Mouse (Mus musculus) limb, embryonic 14.5 days (tissue): Measurements from ENCODE around the gene Wdr61. TPM values are rescaled to one million over a fixed set of nuclear protein-coding genes. Genes with fewer than 3 reads are reported as not detected.
"Not testable (repeated sequence)": the region's sequence is repeated elsewhere in the genome, so short reads cannot be mapped to it uniquely, and the experiment has no call there.

Experiments used
- ATAC-seq: fragments of 200-750 bp; cut with Nextera tagmentation; 2 replicates; pipeline ENCODE4 v1.8.0; 2017; ENCODE audit warnings: low read depth, moderate number of reproducible peaks, moderate TSS enrichment; ENCODE audit not compliant: low FRiP score
- DNase-seq: peaks from one replicate; pipeline ENCODE4 v3.0.0-alpha.2; 2015; ENCODE audit warnings: low spot score
- H3K27ac ChIP-seq: fragments of 300-500 bp; sonication (generic); replicated peaks from 2 replicates; pipeline ENCODE4 v1.5.1; 2014; ENCODE audit warnings: low read depth, mild to moderate bottlenecking, low read length, moderate library complexity, mixed read lengths
- H3K27me3 ChIP-seq: fragments of 300-500 bp; sonication (generic); 2 replicates; pipeline ENCODE4 v1.6.1; 2014; ENCODE audit warnings: low read length, mixed read lengths; ENCODE audit not compliant: control insufficient read depth, insufficient read depth
- H3K36me3 ChIP-seq: fragments of 300-500 bp; sonication (generic); 2 replicates; pipeline ENCODE4 v1.6.1; 2014; ENCODE audit warnings: mild to moderate bottlenecking, low read length, moderate library complexity, mixed read lengths; ENCODE audit not compliant: control insufficient read depth, insufficient read depth
- H3K4me1 ChIP-seq: fragments of 300-500 bp; sonication (generic); 2 replicates; pipeline ENCODE4 v1.6.1; 2014; ENCODE audit warnings: antibody characterized with exemption, low read length, mixed read lengths; ENCODE audit not compliant: control insufficient read depth, insufficient read depth
- H3K4me2 ChIP-seq: fragments of 300-500 bp; sonication (generic); replicated peaks from 2 replicates; pipeline ENCODE4 v1.6.1; 2014; ENCODE audit warnings: low read depth, mild to moderate bottlenecking, low read length, moderate library complexity; ENCODE audit not compliant: severe bottlenecking
- H3K4me3 ChIP-seq: fragments of 300-500 bp; sonication (generic); replicated peaks from 2 replicates; pipeline ENCODE4 v1.5.1; 2014; ENCODE audit warnings: low read length
- H3K9ac ChIP-seq: fragments of 300-500 bp; sonication (generic); 2 replicates; pipeline ENCODE4 v1.6.1; 2014; ENCODE audit warnings: mild to moderate bottlenecking, low read depth, low read length, moderate library complexity; ENCODE audit not compliant: severe bottlenecking
- H3K9me3 ChIP-seq: fragments of 300-500 bp; sonication (generic); 2 replicates; pipeline ENCODE4 v1.6.1; 2016; ENCODE audit warnings: low read length; ENCODE audit not compliant: control insufficient read depth
- POLR2A ChIP-seq: fragments of 200-500 bp; IDR thresholded peaks from 2 replicates; pipeline ENCODE4 v1.8.0; 2012; ENCODE audit warnings: inconsistent platforms, mild to moderate bottlenecking, moderate library complexity, borderline replicate concordance; ENCODE audit not compliant: insufficient read depth, insufficient read length; ENCODE audit errors: extremely low read depth
- WGBS: fragments of 180-500 bp; shearing (Covaris S2); extraction: QIAGEN DNeasy Blood & Tissue Kit; methylation state at CpG from one replicate; pipeline ENCODE4 v1.1.7; 2014; 5-methylcytosine and 5-hydroxymethylcytosine counted together
- polyA plus RNA-seq, 2 experiments: library from polyadenylated mRNA; depleted of rRNA in 1 of 2; stranded (reverse) in 1 of 2; unstranded in 1 of 2; fragments of >200 nt; fragmentation: Nextera tagmentation in 1 of 2; extraction: Ambion mirVana in 1 of 2; gene quantifications; 2 replicates each; pipeline versions ENCODE4 v1.2.1 to v1.2.3; 2012 to 2014

Gene Wdr61
- polyA plus RNA-seq, 2 experiments, result 105 to 159 TPM

DNA sequence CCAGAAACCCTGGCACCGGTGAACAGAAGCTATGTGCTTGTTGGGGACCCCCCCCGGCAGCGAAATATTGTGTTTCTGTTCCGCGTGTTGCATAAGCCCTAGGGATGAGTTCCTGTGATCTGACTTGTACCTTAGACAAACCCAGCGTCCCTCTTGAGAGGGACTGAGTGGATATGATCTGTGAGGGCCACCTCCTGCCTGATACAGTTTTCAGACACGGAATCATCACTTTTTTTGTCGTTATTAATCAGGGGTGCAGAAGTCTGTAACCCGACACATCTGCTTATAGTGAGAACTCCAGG is 34.2 kb downstream of the Wdr61 start:
- Histone ChIP-seq H3K4me2 (peak overlapping the region; percentile 94), H3K9me3 (no peaks in the 10 kb centered on the region), H3K9ac (peak overlapping the region; percentile 82), H3K4me1 (peaks cover 14% of the 10 kb centered on the region), H3K27me3 (no peaks in the 10 kb centered on the region; the same call in 1 of the 2 replicates), H3K4me3 (peak overlapping the region; percentile 75), H3K27ac (no peak overlapping the region), H3K36me3 (no peaks in the 10 kb centered on the region)
- no peak for DNase-seq
- ATAC-seq, result no peak
- 19% methylated on average over 9 of the region's 9 CpGs for WGBS
- no peak for TF ChIP-seq POLR2A

DNA sequence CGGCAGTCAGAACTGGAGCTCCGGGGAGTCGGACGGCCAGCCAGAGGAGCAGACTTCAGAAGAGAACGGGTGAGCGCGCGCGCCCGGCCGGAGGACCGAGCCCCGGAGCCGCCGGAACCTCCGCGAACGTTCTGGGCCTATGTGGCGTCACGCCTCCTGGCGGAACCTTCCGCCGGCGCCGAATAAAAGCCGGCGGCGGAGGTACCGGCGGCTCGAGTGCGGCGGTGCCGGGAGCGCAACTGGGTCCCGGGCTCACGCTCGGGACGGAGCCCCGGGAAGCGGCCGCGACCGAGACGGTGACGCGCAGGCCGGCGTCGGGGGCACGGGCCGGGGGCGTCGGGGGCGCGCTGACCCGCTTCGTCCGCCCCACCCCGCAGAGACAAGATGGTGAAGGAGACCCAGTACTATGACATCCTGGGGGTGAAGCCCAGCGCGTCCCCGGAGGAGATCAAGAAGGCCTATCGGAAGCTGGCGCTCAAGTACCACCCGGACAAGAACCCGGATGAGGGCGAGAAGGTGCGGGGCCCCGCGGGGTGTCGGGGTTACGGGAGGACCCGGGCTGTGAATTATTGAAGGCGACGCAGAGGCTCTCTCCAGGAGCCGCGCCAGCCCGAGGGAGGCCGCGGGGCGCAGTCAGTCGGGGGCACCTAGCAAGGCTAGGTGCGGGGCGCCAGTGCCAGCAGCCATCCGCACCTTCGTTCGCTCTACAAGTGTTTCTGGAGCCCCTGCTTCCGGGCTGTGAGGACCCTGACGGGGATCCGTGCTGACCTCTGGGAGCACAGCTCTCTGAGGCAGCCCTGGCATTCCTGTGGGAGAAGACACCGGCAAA is 34.8 kb downstream of the Wdr61 start:
- H3K9me3 ChIP-seq, result no peaks in the 10 kb centered on the region
- H3K27me3 ChIP-seq, result no peaks in the 10 kb centered on the region; the same call in 1 of the 2 replicates
- peak overlapping the region; percentile 61 for H3K27ac ChIP-seq
- H3K4me2 ChIP-seq, result peak overlapping the region; percentile 94
- DNase-seq (peak; percentile 64), ATAC-seq (peak; percentile 68)
- H3K4me3 ChIP-seq, result peak overlapping the region; percentile 75
- peaks cover 14% of the 10 kb centered on the region for H3K4me1 ChIP-seq
- under 1% methylated on average over 81 of the region's 92 CpGs for WGBS
- TF ChIP-seq POLR2A, result peak; percentile 71; the same call in 1 of the 2 replicates
- peak overlapping the region; percentile 82 for H3K9ac ChIP-seq
- no peaks in the 10 kb centered on the region for H3K36me3 ChIP-seq

DNA sequence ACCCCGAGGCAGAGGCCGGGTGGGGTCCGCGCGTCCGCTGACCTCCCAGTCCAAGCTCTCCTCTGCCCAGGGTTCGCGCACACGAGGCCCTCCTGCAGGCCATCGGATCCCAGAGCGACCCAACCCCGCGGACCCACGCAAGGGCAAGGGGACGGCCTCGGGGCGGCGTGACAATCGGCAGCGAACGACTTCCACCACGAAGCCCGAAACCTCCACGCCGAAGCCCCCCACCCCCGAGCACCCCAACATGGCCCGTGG is 35.3 kb downstream of the Wdr61 start:
- no peaks in the 10 kb centered on the region; the same call in 1 of the 2 replicates for H3K27me3 ChIP-seq
- no peak for DNase-seq
- H3K4me1 ChIP-seq, result peaks cover 14% of the 10 kb centered on the region
- ATAC-seq, result no peak; the same call in 1 of the 2 replicates
- peak overlapping the region; percentile 61 for H3K27ac ChIP-seq
- H3K4me2 ChIP-seq, result peak overlapping the region; percentile 94
- 7% methylated on average over 19 of the region's 27 CpGs for WGBS
- no peaks in the 10 kb centered on the region for H3K9me3 ChIP-seq
- no peak for TF ChIP-seq POLR2A
- H3K4me3 ChIP-seq, result peak overlapping the region; percentile 75
- H3K9ac ChIP-seq, result peak overlapping the region; percentile 82
- H3K36me3 ChIP-seq, result no peaks in the 10 kb centered on the region

DNA sequence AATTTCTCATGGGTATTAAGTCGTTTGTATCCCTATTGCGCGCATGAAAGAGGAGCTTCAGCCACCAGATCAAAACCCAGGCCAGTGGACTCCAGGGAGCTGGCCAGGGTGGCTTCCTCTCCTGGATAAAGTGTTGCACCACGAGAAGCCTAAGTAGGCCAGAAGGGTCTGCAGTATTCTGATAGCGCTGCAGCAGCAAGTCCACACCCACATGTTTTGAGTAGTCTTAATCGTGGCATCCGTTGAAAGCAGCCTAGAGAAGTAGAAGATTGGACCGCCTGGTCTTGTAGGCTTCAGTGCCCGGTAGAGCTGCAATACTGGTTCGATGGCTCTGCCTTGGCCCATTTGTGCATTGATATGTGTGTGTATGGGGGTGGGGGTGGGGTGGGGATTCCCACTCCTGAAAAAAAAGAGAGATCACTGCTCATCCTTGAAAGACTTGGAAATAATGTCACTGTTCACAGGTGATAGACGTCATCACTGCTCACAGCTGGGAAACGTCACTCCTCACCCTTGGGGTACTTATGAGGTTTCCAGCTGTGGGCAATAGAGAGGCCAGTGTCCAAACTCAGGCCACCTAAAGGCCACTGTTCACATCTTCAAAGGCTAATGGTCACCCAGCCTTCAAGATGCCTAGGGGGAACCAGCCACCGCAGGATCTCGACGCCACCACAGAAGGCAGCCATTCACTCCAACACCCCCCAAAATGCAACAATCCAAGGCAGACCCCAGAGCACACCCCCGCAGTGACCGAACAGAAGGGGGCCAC is 35.8 kb downstream of the Wdr61 start, which contains the start of gene Dnaja4:
Dnaja4 (plus strand) TSS at position 556 of the 769 bp plus-strand sequence.
- Histone ChIP-seq H3K4me2 (peak within 1 kb of the TSS; percentile 94), H3K4me3 (peak within 1 kb of the TSS; percentile 75), H3K36me3 (no peaks in the 10 kb centered on the region), H3K27me3 (no peaks in the 10 kb centered on the region; the same call in 1 of the 2 replicates), H3K4me1 (peaks cover 14% of the 10 kb centered on the region), H3K9me3 (no peaks in the 10 kb centered on the region), H3K9ac (peak within 1 kb of the TSS; percentile 82), H3K27ac (peak within 1 kb of the TSS; percentile 61)
- TF ChIP-seq POLR2A, result no peak
- ATAC-seq (no peak), DNase-seq (no peak)
- WGBS, result 58% methylated on average over 17 of the region's 17 CpGs

DNA sequence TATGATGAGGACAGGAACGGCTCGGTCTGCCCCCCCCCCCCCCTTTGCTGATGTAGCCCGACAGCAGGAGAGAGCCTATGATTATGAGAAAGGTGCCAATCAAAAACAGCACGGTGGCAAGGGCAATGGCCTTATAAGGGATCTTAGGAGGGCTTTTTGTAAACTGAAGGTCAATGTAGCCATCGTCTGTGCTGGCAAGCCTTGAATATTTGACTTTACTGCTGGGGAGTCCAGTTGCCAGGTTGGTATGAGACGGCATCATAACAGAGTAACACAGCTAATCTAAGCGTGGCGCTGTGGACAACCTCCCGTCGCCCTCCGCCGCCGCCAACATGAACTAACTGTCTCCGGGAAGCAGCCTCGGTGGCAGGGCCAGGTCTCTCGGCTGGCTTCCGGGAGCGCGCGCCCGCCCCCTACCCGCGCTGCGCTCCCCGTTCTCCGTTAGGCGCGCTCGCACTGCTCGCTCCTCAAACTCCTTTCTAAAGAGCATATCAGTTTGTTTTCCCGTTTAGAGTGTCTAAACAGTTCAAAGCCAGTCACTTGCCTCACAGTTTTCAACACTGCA is 43.0 kb downstream of the Wdr61 start:
- not testable (repeated sequence) for H3K27ac ChIP-seq, H3K36me3 ChIP-seq, DNase-seq, H3K27me3 ChIP-seq, ATAC-seq, H3K9me3 ChIP-seq, H3K4me1 ChIP-seq
- H3K4me2 ChIP-seq, result peak overlapping the region; percentile 52
- 2% methylated on average over 31 of the region's 31 CpGs for WGBS
- 0 out of 2 replicates have a peak overlapping the region, but pooled peaks have one; percentile 44 for H3K9ac ChIP-seq
- peak overlapping the region; percentile 26 for H3K4me3 ChIP-seq

DNA sequence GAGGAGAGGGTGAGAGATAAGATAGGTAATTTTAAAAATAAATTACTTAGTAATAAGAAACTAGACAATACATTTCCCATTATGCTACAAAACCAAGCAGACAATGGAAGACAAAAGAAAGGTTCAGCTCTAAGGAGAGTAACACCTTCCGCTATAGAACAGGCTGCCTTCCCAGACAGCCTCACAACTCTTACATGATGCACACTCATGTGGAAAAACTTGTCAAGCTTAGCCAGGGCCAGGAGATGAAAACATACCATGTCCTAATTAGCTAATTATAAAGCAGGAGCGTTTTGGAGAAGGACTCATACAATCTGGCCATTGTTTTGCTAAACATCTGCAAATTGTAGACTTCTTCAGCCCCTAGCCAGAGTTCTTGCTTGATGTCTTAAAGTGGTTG is 43.6 kb downstream of the Wdr61 start:
- not testable (repeated sequence) for H3K9me3 ChIP-seq, H3K4me3 ChIP-seq, H3K4me1 ChIP-seq, ATAC-seq, H3K27ac ChIP-seq, H3K27me3 ChIP-seq, DNase-seq, H3K4me2 ChIP-seq, H3K9ac ChIP-seq, H3K36me3 ChIP-seq
- 76% methylated on average over 2 of the region's 2 CpGs for WGBS
